Mouse (Mus musculus): ENCODE measurements around the gene Gm13277.
"Not testable (repeated sequence)": the region's sequence is repeated elsewhere in the genome, so short reads cannot be mapped to it uniquely, and the experiment has no call there.

Gm13277 gene

DNA sequence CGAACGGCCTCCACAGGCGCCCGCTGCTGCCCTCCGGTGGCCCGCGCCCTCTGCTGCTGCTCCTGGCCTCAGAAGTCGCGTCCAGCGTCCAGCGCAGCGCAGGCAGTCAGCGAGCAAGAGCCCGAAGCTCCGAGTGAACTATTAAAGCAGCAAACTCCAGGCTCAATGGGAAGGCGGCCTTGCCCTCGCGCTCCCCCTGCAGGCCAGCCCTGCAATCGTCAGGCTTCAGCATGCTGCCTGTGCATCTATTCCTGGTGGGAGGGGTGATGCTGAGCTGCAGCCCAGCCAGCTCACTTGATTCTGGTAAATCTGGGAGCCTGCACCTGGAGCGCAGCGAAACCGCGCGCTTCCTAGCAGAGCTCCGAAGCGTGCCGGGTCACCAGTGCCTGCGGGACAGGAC is at the start of gene Gm13277:
Gm13277 (plus strand) TSS at position 231 of the 400 bp plus-strand sequence.
- not testable (repeated sequence) for DNase-seq (ENCODE audit: low read depth, low spot score)

DNA sequence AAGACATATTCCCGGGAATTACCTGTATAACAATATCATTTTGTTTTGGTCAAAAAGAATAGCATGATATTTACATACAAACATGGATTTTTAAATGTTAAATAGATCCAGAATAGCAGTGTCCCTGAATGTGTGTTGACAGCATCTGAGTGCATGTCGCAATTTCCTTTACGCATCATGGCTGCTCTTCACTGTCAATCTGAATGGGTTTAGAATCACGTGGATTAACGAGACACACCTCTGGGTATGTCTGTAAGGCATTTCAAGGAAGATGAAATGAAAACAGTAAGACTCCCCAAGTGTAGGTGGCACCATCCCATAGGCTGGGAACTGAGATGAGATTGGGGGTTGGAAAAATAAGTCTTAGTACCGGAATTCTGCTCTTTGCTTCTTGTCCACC is 49.4 kb upstream of the Gm13277 start:
- no peak for DNase-seq (ENCODE audit: low read depth, low spot score)

DNA sequence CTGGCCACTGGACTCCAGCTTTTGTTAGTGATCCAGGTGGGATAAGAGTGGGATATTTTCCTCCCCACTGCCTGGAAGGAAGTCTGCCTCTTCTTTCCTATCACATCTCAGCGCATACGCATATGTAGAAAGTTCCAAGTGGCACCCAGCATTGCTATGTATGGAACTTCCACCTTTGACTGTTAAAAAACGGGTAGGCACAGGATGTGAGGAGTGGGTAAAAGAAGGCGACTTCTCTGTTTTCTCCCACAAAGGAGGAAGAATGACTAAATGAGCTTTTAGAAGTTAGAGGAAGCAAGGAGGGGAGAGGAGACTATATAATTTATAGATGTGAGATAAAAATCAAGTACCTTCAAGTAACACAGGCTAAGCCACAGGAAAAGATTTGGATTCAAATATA is 47.0 kb upstream of the Gm13277 start:
- DNase-seq (ENCODE audit: low read depth, low spot score) = no peak

DNA sequence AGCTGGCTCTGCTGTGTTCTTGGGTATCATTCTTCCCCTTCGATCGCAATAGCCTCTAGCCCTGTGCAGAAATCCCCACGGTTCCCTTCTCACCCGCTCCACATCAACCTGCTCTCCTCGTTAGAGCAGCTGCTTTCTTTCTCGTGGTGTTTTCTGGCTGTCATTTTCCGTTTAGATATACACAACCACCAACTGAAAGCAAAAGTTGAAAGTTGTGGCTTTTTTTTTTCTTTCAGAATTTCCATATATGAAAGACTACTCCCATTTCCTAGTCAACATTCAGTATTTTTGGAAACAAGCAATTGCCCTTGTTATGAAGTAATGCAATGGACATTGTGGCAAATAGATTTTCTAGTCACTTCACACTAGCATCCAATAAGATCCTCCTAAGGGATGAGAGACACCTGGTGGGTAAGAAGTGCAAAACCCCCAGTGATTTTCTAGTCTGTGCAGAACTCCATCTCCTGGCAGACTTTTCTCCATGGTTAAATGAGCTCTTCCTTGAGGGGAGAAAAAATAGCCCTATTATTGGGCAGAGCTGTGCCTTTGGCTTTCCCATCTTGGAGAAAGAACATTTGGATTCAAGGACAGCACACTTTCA is 45.6 kb upstream of the Gm13277 start:
- DNase-seq (ENCODE audit: low read depth, low spot score) = peak; percentile 28

DNA sequence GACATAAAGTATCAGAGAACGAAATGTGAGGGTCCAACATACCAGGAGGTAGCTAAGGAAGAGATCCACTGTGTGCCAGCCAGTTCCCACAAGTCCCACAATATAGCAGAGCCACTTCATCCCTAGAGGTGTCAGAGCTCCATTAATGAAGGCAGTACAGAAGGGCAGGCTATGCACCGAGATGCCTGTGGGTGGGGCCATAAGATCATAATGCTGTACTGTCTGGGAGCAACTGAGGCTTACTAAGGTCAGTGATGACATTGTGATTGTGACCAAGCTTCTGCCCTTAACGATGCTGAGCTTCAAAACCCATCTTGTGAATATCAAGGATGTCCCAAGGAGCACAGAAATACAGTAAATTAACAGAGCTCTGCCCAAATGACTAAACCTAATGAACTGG is 44.2 kb upstream of the Gm13277 start:
- DNase-seq (ENCODE audit: low read depth, low spot score) = no peak

DNA sequence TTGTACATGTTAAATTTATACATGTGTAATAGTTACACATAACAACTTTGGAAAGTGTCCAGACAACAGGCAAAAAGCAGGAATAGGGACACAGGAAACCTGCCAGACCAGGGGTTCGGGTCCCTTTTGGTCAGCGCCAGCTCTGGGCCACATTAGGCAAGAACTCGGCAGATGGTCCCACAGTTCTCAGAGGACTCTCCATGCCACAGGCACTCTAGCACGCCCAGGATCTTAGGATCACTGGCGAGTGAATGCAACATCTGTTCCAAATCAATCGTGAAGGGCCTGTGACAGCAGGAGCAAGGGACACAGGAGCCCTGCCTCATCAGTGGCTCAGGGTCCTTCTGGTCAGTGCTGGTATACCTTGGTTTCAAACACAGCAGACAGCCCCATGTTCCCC is 38.5 kb upstream of the Gm13277 start:
- DNase-seq (ENCODE audit: low read depth, low spot score) = no peak

DNA sequence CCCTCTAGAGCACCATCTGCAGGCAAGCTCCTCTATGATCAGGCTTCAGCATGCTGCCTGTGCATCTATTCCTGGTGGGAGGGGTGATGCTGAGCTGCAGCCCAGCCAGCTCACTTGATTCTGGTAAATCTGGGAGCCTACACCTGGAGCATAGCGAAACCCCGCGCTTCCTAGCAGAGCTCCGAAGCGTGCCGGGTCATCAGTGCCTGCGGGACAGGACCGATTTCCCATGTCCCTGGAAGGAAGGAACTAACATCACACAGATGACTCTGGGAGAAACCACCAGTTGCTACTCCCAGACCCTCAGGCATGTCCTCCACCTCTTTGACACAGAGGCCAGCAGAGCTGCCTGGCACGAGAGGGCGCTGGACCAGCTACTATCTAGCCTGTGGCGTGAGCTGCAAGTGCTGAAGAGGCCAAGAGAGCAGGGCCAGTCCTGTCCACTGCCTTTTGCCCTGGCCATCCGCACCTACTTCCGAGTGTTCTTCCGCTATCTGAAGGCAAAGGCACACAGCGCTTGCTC is 33.6 kb upstream of the Gm13277 start, which contains the start of gene Gm13271:
Gm13271 (plus strand) TSS at position 51 of the 523 bp plus-strand sequence.
- not testable (repeated sequence) for DNase-seq (ENCODE audit: low read depth, low spot score)

DNA sequence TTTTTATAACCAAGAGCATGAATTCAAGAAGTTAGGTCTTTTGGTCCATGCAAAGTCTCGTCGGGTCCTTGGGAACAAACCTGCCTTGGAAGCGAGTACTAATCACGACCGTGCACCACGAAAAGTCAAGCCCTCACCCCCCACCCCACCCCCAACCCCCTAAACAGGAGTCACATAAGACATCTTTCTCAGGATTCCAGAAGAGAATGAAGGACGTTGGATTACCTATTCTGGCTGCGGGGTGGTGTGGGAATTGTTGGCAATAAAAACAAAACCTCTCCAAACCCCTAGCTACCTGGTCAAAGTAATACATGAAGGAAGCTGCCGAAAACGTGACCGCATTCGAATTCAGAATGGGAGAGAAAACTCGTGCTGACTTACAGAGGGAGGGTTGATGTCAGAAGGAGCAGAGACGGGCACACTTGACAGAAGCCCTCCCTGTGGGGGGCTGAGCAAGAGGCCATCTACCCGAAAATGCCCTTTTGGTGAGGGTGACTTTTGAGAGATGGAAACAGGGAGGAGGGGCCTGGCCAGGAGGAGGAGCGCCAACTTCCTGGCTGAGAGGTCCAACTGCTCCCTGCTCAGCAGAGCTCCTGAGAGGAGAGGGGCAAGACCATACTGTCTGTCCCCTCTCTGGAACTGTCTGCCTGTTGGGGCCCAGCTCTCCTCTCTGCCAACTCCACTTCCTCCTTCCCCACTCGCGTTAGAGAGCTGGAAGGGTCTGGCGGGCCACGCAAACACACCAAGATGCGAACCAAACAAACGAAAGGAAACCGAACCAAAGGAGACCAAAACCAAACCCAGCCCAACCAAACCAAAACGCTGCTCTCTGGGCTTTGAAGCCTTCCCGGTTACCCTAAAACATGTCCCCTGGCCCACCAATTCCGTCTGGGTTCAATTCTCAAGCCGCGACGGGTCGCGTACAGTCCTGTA is 31.6 kb upstream of the Gm13277 start:
- peak; percentile 17 for DNase-seq (ENCODE audit: low read depth, low spot score)

DNA sequence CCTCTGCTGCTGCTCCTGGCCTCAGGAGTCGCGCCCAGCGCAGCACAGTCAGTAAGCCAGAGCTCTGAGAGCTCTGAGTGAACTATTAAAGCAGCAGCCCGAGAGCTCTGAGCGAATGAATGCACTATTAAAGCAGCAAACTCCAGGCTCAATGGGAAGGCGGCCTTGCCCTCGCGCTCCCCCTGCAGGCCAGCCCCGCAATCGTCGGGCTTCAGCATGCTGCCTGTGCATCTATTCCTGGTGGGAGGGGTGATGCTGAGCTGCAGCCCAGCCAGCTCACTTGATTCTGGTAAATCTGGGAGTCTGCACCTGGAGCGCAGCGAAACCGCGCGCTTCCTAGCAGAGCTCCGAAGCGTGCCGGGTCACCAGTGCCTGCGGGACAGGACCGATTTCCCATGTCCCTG is 30.8 kb upstream of the Gm13277 start:
- not testable (repeated sequence) for DNase-seq (ENCODE audit: low read depth, low spot score)

DNA sequence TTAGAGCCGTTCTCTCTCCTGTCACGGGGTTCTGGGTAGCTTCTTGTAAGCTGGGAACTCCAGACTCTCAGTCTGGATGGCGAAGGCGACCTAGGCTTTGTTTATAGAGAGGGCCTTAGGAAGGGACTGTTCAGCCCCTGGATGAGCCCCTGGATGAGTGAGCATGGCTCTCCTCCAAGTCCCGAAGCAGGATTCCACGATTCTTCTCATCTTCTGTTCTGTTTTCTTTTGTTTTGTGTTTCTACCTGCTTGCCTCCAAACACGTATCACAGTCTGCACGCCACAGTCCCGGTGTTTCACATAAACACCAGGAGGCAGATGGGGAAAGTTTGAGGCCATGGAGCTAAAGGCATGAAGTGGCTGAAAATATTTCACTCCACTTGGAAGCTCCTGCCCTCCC is 29.7 kb upstream of the Gm13277 start:
- DNase-seq (ENCODE audit: low read depth, low spot score) = not testable (repeated sequence)

DNA sequence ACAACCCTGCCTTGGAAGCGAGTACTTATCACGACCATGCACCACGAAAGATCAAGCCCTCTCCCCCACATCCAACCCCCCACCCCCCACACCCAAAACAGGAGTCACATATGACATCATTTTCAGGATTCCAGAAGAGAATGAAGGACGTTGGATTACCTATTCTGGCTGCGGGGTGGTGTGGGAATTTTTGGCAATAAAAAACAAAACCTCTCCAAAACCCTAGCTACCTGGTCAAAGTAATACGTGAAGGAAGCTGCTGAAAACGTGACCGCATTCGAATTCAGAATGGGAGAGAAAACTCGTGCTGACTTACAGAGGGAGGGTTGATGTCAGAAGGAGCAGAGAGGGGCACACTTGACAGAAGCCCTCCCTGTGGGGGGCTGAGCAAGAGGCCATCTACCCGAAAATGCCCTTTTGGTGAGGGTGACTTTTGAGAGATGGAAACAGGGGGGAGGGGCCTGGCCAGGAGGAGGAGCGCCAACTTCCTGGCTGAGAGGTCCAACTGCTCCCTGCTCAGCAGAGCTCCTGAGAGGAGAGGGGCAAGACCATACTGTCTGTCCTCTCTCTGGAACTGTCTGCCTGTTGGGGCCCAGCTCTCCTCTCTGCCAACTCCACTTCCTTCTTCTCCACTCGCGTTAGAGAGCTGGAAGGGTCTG is 28.7 kb upstream of the Gm13277 start, which contains the start of gene Gm13283:
Gm13283 (plus strand) TSS at position 510 of the 659 bp plus-strand sequence.
- peak; percentile 1 for DNase-seq (ENCODE audit: low read depth, low spot score)

DNA sequence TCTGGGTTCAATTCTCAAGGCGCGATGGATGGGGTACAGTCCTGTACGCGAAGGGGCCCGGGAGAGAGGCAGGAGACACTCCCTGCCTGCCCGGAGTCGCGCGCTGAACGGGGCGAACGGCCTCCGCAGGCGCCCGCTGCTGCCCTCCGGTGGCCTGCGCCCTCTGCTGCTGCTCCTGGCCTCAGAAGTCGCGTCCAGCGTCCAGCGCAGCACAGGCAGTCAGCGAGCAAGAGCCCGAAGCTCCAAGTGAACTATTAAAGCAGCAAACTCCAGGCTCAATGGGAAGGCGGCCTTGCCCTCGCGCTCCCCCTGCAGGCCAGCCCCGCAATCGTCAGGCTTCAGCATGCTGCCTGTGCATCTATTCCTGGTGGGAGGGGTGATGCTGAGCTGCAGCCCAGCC is 28.0 kb upstream of the Gm13277 start:
- DNase-seq (ENCODE audit: low read depth, low spot score) = not testable (repeated sequence)

DNA sequence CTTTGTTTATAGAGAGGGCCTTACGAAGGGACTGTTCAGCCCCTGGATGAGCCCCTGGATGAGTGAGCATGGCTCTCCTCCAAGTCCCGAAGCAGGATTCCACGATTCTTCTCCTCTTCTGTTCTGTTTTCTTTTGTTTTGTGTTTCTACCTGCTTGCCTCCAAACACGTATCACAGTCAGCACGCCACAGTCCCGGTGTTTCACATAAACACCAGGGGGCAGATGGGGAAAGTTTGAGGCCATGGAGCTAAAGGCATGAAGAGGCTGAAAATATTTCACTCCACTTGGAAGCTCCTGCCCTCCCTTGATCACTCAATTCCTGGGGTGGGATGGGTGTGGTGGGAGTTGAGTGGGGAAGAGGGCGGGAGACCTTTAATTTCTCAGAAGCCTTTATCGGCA is 26.7 kb upstream of the Gm13277 start:
- DNase-seq (ENCODE audit: low read depth, low spot score) = not testable (repeated sequence)

DNA sequence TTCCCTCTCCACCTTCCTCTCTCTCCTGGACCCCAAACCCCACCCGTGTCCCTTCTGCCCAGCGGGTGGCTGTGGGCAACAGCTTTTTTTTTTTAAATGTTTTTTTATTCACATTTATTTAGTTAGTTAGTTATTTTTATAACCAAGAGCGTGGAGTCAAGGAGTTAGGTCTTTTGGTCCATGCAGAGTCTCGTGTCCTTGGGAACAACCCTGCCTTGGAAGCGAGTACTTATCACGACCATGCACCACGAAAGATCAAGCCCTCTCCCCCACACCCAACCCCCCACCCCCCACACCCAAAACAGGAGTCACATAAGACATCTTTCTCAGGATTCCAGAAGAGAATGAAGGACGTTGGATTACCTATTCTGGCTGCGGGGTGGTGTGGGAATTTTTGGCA is 26.1 kb upstream of the Gm13277 start:
- DNase-seq (ENCODE audit: low read depth, low spot score) = not testable (repeated sequence)

DNA sequence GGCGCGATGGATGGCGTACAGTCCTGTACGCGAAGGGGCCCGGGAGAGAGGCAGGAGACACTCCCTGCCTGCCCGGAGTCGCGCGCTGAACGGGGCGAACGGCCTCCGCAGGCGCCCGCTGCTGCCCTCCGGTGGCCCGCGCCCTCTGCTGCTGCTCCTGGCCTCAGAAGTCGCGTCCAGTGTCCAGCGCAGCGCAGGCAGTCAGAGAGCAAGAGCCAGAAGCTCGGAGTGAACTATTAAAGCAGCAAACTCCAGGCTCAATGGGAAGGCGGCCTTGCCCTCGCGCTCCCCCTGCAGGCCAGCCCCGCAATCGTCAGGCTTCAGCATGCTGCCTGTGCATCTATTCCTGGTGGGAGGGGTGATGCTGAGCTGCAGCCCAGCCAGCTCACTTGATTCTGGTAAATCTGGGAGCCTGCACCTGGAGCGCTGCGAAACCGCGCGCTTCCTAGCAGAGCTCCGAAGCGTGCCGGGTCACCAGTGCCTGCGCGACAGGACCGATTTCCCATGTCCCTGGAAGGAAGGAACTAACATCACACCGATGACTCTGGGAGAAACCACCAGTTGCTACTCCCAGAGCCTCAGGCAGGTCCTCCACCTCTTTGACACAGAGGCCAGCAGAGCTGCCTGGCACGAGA is 24.9 kb upstream of the Gm13277 start:
- peak; percentile 28 for DNase-seq (ENCODE audit: low read depth, low spot score)

DNA sequence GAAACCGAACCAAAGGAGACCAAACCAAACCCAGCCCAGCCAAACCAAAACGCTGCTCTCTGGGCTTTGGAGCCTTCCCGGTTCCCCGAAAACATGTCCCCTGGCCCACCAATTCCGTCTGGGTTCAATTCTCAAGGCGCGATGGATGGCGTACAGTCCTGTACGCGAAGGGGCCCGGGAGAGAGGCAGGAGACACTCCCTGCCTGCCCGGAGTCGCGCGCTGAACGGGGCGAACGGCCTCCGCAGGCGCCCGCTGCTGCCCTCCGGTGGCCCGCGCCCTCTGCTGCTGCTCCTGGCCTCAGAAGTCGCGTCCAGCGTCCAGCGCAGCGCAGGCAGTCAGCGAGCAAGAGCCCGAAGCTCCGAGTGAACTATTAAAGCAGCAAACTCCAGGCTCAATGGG is 14.9 kb upstream of the Gm13277 start, which contains the start of gene Gm13290:
Gm13290 (plus strand) TSS at position 301 of the 400 bp plus-strand sequence.
- not testable (repeated sequence) for DNase-seq (ENCODE audit: low read depth, low spot score)

DNA sequence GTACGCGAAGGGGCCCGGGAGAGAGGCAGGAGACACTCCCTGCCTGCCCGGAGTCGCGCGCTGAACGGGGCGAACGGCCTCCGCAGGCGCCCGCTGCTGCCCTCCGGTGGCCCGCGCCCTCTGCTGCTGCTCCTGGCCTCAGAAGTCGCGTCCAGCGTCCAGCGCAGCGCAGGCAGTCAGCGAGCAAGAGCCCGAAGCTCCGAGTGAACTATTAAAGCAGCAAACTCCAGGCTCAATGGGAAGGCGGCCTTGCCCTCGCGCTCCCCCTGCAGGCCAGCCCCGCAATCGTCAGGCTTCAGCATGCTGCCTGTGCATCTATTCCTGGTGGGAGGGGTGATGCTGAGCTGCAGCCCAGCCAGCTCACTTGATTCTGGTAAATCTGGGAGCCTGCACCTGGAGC is 11.8 kb upstream of the Gm13277 start, which contains the start of gene Gm13289:
Gm13289 (plus strand) TSS at position 301 of the 400 bp plus-strand sequence.
- DNase-seq (ENCODE audit: low read depth, low spot score) = not testable (repeated sequence)

DNA sequence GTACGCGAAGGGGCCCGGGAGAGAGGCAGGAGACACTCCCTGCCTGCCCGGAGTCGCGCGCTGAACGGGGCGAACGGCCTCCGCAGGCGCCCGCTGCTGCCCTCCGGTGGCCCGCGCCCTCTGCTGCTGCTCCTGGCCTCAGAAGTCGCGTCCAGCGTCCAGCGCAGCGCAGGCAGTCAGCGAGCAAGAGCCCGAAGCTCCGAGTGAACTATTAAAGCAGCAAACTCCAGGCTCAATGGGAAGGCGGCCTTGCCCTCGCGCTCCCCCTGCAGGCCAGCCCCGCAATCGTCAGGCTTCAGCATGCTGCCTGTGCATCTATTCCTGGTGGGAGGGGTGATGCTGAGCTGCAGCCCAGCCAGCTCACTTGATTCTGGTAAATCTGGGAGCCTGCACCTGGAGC is 8.9 kb upstream of the Gm13277 start, which contains the start of gene Gm13272:
Gm13272 (plus strand) TSS at position 301 of the 400 bp plus-strand sequence.
- DNase-seq (ENCODE audit: low read depth, low spot score) = not testable (repeated sequence)

DNA sequence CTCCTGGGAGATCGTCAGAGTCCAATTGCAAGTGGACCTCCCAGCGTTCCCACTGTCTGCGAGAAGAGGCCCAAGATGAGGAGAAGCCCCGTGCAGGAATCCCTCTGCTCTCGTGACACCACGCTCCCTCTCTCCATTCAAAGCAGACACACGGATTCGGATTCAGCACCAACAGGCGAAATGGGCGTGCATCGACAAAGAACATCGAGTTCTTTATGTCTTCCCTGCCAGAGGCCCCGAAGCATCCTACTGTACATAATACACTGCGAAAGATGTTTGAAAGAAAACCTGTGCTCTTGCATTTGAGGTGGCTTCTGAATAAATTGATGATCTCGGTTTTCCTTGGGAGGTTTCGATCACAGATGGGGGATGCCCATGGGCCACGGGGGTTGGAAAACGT is 8.1 kb upstream of the Gm13277 start:
- not testable (repeated sequence) for DNase-seq (ENCODE audit: low read depth, low spot score)

DNA sequence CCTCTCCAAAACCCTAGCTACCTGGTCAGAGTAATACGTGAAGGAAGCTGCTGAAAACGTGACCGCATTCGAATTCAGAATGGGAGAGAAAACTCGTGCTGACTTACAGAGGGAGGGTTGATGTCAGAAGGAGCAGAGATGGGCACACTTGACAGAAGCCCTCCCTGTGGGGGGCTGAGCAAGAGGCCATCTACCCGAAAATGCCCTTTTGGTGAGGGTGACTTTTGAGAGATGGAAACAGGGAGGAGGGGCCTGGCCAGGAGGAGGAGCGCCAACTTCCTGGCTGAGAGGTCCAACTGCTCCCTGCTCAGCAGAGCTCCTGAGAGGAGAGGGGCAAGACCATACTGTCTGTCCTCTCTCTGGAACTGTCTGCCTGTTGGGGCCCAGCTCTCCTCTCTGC is 6.6 kb upstream of the Gm13277 start, which contains the start of gene Ifnz:
Ifnz (plus strand) TSS at position 301 of the 400 bp plus-strand sequence.
- not testable (repeated sequence) for DNase-seq (ENCODE audit: low read depth, low spot score)

DNA sequence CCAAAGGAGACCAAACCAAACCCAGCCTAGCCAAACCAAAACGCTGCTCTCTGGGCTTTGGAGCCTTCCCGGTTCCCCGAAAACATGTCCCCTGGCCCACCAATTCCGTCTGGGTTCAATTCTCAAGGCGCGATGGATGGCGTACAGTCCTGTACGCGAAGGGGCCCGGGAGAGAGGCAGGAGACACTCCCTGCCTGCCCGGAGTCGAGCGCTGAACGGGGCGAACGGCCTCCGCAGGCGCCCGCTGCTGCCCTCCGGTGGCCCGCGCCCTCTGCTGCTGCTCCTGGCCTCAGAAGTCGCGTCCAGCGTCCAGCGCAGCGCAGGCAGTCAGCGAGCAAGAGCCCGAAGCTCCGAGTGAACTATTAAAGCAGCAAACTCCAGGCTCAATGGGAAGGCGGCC is 6.1 kb upstream of the Gm13277 start:
- not testable (repeated sequence) for DNase-seq (ENCODE audit: low read depth, low spot score)
